Mouse (Mus musculus) liver, adult 2 months (tissue): ENCODE results near the gene Il25.

ENCODE experiments used
- CTCF ChIP-seq: fragments of 200-500 bp; IDR thresholded peaks from 2 replicates; pipeline ENCODE4 v1.5.1; 2011; ENCODE audit warnings: low read depth, low read length, control low read depth
- POLR2A ChIP-seq: fragments of 200-500 bp; IDR thresholded peaks from 2 replicates; pipeline ENCODE4 v1.6.1; 2011; ENCODE audit warnings: low read length, control low read depth; ENCODE audit not compliant: insufficient read depth; ENCODE audit errors: extremely low read depth

- TF ChIP-seq CTCF (no peak), POLR2A (no peak)
Measured at GRCm38 (mm10) chr14:54941024-54941978, 8.8 kb downstream of the Il25 start.
